Mouse (Mus musculus): Measurements from ENCODE around the gene Ugt1a10.

- no peak for TF ChIP-seq EP300 (IDR thresholded peaks at IDR 0.05; ENCODE audit: low read depth)
- no peak for TF ChIP-seq CTCF (IDR thresholded peaks at IDR 0.05; ENCODE audit: low read depth)
These were observed 83.0 kb downstream of the Ugt1a10 start for GRCm38 (mm10) chr1:88138145-88138544.
